Mouse (Mus musculus) intestine, embryonic 16.5 days (tissue): ENCODE measurements at regions not wholly inside any gene's neighbourhood (a gene's known extent, or its start where the extent isn't known, plus 50 kb on each side); places are given as distances from the start of the nearest gene placed in this dataset.

Source experiments
- ATAC-seq: fragments of 200-750 bp; cut with Nextera tagmentation; 2 replicates; pipeline ENCODE4 v1.8.0; 2017; ENCODE audit warnings: moderate TSS enrichment, moderate library complexity
- H3K27ac ChIP-seq: fragments of 300-500 bp; sonication (generic); 2 replicates; pipeline ENCODE4 v1.5.1; 2014; ENCODE audit warnings: mild to moderate bottlenecking, low read length
- H3K27me3 ChIP-seq: fragments of 300-500 bp; sonication (generic); replicated peaks from 2 replicates; pipeline ENCODE4 v1.6.1; 2014; ENCODE audit warnings: low read length, control low read depth, mixed read lengths; ENCODE audit not compliant: control insufficient read depth, insufficient read depth
- H3K36me3 ChIP-seq: fragments of 300-500 bp; sonication (generic); 2 replicates; pipeline ENCODE4 v1.6.1; 2014; ENCODE audit warnings: low read length, control low read depth; ENCODE audit not compliant: control insufficient read depth, insufficient read depth
- H3K4me1 ChIP-seq: fragments of 300-500 bp; sonication (generic); 2 replicates; pipeline ENCODE4 v1.6.1; 2014; ENCODE audit warnings: low read length, control low read depth, mixed read lengths; ENCODE audit not compliant: control insufficient read depth, insufficient read depth
- H3K4me2 ChIP-seq: fragments of 300-500 bp; sonication (generic); 2 replicates; pipeline ENCODE4 v1.6.1; 2014; ENCODE audit warnings: low read depth, low read length, control low read depth
- H3K4me3 ChIP-seq: fragments of 300-500 bp; sonication (generic); 2 replicates; pipeline ENCODE4 v1.5.1; 2014; ENCODE audit warnings: mild to moderate bottlenecking, low read length
- H3K9ac ChIP-seq: fragments of 300-500 bp; sonication (generic); 2 replicates; pipeline ENCODE4 v1.6.1; 2014; ENCODE audit warnings: low read depth, low read length
- H3K9me3 ChIP-seq: fragments of 300-500 bp; sonication (generic); 2 replicates; pipeline ENCODE4 v1.6.1; 2016; ENCODE audit warnings: low read length, control low read depth; ENCODE audit not compliant: control insufficient read depth
- WGBS: fragments of 180-500 bp; shearing (Covaris S2); extraction: QIAGEN DNeasy Blood & Tissue Kit; methylation state at CpG from one replicate; pipeline ENCODE4 v1.1.7; 2014; 5-methylcytosine and 5-hydroxymethylcytosine counted together

DNA sequence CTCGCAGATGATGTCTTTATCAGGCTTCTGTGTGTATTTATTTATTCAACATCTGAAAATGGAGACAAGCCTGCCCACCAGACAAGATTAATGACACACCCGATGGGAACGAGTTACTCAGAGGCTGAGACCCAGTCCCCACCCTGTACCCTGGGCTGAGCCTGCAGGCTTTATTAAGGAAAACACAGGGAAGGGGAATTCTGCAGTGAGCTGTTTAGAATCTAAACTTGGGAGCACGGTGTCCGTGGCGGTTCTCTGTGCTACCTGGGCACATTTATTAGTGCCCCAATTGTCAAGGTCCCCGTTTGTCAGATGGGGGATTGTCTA is 298.4 kb downstream of the Cdh26 start:
- Histone ChIP-seq H3K4me1 (no peaks in the 10 kb centered on the region), H3K9ac (no peak overlapping the region), H3K36me3 (no peaks in the 10 kb centered on the region), H3K4me2 (no peak overlapping the region), H3K9me3 (no peaks in the 10 kb centered on the region), H3K27ac (no peak overlapping the region), H3K4me3 (no peak overlapping the region), H3K27me3 (no peaks in the 10 kb centered on the region)
- ATAC-seq = no peak
- 6% methylated on average over 7 of the region's 7 CpGs for WGBS

GRCm38 (mm10) chr2:178735099-178735498 is 304.8 kb downstream of the Cdh26 start:
- 6% methylated on average over 2 of the region's 2 CpGs for WGBS
- Histone ChIP-seq H3K9ac (no peak overlapping the region), H3K4me2 (no peak overlapping the region), H3K4me1 (no peaks in the 10 kb centered on the region), H3K36me3 (no peaks in the 10 kb centered on the region), H3K4me3 (no peak overlapping the region), H3K27me3 (no peaks in the 10 kb centered on the region), H3K9me3 (no peaks in the 10 kb centered on the region), H3K27ac (no peak overlapping the region)
- no peak for ATAC-seq

GRCm38 (mm10) chr2:178744617-178745016 is 314.3 kb downstream of the Cdh26 start:
- Histone ChIP-seq H3K36me3 (no peaks in the 10 kb centered on the region), H3K9ac (no peak overlapping the region), H3K27ac (no peak overlapping the region), H3K4me2 (no peak overlapping the region), H3K27me3 (no peaks in the 10 kb centered on the region), H3K9me3 (no peaks in the 10 kb centered on the region), H3K4me1 (no peaks in the 10 kb centered on the region), H3K4me3 (no peak overlapping the region)
- ATAC-seq = no peak
- WGBS = 62% methylated on average over 4 of the region's 4 CpGs

DNA sequence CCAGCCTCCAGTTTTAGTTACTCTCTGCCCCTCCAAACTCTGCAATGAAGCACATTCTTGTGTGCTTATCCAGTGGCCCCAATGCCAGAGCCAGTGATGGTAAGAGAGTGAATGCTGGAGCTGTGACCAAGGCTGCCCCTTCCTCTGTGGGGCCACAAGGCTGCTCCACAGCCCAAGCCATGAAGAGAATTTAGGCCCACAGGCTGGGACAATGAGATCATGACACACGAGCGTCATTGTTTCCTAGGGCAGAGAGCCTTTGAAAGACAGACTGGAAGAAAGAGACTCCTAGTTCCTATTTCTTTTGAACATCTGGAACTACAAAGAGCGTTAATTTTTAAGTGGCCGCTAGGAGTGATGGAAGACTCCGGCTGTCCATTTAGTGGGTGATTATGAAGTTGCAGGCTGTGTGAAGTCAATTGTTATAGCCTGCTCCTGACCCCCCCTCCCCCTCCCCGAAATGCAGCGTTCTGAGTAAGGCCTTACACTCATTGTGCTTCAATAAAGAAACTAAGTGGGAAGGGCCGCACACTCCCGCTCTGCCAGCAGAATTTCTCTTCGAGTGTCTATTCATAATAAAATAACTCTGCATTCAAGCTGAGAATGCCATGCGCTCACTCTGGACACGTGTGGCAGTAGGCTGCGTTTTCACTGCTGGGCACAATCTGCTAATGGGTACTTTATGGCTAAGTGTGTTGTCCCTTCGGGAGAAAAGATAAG is 315.1 kb downstream of the Cdh26 start:
- Histone ChIP-seq H3K36me3 (no peaks in the 10 kb centered on the region), H3K27me3 (no peaks in the 10 kb centered on the region), H3K27ac (no peak overlapping the region), H3K4me1 (no peaks in the 10 kb centered on the region), H3K4me2 (no peak overlapping the region), H3K9me3 (no peaks in the 10 kb centered on the region), H3K9ac (no peak overlapping the region), H3K4me3 (no peak overlapping the region)
- 70% methylated on average over 14 of the region's 14 CpGs for WGBS
- no peak for ATAC-seq

- no peak for ATAC-seq
- no peaks in the 10 kb centered on the region for H3K36me3 ChIP-seq
- no peak overlapping the region for H3K4me2 ChIP-seq
- 85% methylated on average over 1 of the region's 1 CpGs for WGBS
- H3K27ac ChIP-seq = no peak overlapping the region
- H3K9me3 ChIP-seq = no peaks in the 10 kb centered on the region
- H3K27me3 ChIP-seq = no peaks in the 10 kb centered on the region
- no peak overlapping the region for H3K4me3 ChIP-seq
- no peaks in the 10 kb centered on the region for H3K4me1 ChIP-seq
- H3K9ac ChIP-seq = no peak overlapping the region
Observed at GRCm38 (mm10) chr2:178751247-178751646, 320.9 kb downstream of the Cdh26 start.

GRCm38 (mm10) chr2:178758366-178758765 is 328.0 kb downstream of the Cdh26 start:
- Histone ChIP-seq H3K4me2 (no peak overlapping the region), H3K27me3 (no peaks in the 10 kb centered on the region), H3K27ac (no peak overlapping the region), H3K4me1 (no peaks in the 10 kb centered on the region), H3K36me3 (no peaks in the 10 kb centered on the region), H3K9me3 (no peaks in the 10 kb centered on the region), H3K4me3 (no peak overlapping the region), H3K9ac (no peak overlapping the region)
- no peak for ATAC-seq
- WGBS = 7% methylated on average over 2 of the region's 2 CpGs

DNA sequence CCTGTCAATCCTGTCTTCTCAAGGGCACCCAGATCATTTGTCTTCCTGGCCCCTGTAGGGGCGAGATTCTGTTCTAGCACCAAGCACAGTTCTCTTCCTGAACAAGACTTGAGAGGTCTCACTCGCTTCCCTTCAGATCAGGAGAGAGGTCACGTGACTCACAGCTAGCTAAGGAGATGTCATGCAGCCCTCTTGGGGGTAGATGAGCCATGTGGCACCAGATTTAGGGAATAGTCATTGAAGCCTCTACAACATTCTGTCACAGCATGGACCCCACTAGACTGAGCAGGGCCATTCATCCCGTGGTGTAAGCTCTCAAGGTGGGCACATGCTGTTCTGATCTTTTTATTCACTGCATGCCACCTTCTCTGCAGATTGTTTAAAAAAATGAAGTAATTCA is 338.2 kb downstream of the Cdh26 start:
- Histone ChIP-seq H3K4me1 (no peaks in the 10 kb centered on the region), H3K9me3 (no peaks in the 10 kb centered on the region), H3K9ac (no peak overlapping the region), H3K27me3 (no peaks in the 10 kb centered on the region), H3K27ac (no peak overlapping the region), H3K4me2 (no peak overlapping the region), H3K36me3 (no peaks in the 10 kb centered on the region), H3K4me3 (no peak overlapping the region)
- no peak for ATAC-seq
- 54% methylated on average over 4 of the region's 4 CpGs for WGBS

DNA sequence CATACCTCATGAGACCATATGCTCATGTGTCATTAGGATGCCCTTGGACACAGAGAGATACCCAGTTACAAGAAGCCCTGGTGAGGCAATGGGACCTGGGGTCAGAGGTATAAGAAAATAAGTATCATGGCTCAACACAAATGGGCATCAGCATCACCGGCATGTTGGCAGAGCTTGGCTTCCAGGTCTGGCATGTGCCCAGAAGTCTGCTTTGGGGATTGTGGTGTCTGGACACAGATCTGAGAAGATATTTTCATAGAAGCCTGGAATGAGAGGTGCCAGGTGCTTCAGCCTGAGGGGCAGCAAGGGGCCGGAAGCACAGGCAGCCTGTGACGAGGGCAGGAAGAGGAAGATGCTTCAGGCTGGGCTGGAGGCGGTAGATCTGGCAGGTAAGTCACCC is 338.7 kb downstream of the Cdh26 start:
- ATAC-seq = no peak
- WGBS = 79% methylated on average over 4 of the region's 4 CpGs

GRCm38 (mm10) chr2:178771435-178771834 is 341.1 kb downstream of the Cdh26 start:
- ATAC-seq = no peak
- Histone ChIP-seq H3K27ac (no peak overlapping the region), H3K9ac (no peak overlapping the region), H3K9me3 (no peaks in the 10 kb centered on the region), H3K4me3 (no peak overlapping the region), H3K36me3 (no peaks in the 10 kb centered on the region), H3K4me1 (no peaks in the 10 kb centered on the region), H3K27me3 (no peaks in the 10 kb centered on the region), H3K4me2 (no peak overlapping the region)
- WGBS = 33% methylated on average over 1 of the region's 1 CpGs

More for the DNA sequence above, 338.7 kb downstream of the Cdh26 start:
- no peak overlapping the region for H3K9ac ChIP-seq
- no peaks in the 10 kb centered on the region for H3K9me3 ChIP-seq
- no peak overlapping the region for H3K4me3 ChIP-seq
- H3K27me3 ChIP-seq = no peaks in the 10 kb centered on the region
- H3K4me2 ChIP-seq = no peak overlapping the region
- no peaks in the 10 kb centered on the region for H3K36me3 ChIP-seq
- no peak overlapping the region for H3K27ac ChIP-seq
- H3K4me1 ChIP-seq = no peaks in the 10 kb centered on the region

GRCm38 (mm10) chr2:178771881-178772280 is 341.6 kb downstream of the Cdh26 start:
- Histone ChIP-seq H3K36me3 (no peaks in the 10 kb centered on the region), H3K4me3 (no peak overlapping the region), H3K9me3 (no peaks in the 10 kb centered on the region), H3K27ac (no peak overlapping the region), H3K4me1 (no peaks in the 10 kb centered on the region), H3K9ac (no peak overlapping the region), H3K4me2 (no peak overlapping the region), H3K27me3 (no peaks in the 10 kb centered on the region)
- no peak for ATAC-seq
- 88% methylated on average over 3 of the region's 3 CpGs for WGBS
